Mouse (Mus musculus): ENCODE results near the gene Afmid. TPM values are rescaled to one million over a fixed set of nuclear protein-coding genes. Genes with fewer than 3 reads are reported as not detected.

Afmid gene
- 10 to 100 TPM; 15.5 to 23.1 TPM for total RNA-seq (2023)

DNA sequence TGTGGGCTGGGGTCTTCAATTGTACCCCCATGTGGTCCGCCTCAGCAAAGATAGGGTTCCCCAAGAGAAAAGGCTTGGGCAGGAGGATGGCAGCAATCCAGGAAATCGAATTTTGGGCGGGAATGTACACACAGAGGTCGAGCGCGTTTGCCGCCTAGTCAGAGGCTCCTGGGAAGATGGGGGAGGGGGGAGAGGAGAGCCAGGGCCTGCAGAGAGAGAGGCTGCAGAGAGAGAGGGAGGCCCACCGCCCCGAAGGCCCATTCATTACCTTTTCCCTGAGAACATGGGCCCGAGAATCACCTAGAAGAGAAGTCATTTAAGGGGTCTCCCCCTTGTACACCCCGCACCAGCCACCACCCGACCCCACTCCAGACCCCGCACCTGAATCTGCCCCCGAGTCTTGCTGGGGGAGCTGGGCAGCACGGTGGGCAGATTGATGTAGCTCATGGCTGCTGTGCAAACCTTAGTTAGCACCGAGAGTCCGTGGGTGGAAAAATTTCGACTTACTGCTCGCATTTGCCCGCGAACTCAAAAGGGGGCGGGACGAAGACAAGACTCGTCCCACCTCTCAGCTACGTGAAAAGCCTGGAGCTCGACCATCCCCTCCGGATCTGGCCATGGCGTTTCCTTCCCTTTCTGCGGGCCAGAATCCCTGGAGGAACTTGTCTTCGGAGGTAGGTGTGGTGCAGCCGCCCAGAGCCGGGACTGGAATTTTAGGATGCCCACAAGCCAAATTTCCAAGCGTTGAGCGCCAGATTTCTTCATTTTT is at the start of gene Afmid, which contains the start of gene Tk1:
Gene Afmid, plus strand, starts transcription at position 592 of the 769 bp plus-strand sequence.
Gene Tk1, minus strand, starts transcription at position 760 of the 769 bp plus-strand sequence.

DNA sequence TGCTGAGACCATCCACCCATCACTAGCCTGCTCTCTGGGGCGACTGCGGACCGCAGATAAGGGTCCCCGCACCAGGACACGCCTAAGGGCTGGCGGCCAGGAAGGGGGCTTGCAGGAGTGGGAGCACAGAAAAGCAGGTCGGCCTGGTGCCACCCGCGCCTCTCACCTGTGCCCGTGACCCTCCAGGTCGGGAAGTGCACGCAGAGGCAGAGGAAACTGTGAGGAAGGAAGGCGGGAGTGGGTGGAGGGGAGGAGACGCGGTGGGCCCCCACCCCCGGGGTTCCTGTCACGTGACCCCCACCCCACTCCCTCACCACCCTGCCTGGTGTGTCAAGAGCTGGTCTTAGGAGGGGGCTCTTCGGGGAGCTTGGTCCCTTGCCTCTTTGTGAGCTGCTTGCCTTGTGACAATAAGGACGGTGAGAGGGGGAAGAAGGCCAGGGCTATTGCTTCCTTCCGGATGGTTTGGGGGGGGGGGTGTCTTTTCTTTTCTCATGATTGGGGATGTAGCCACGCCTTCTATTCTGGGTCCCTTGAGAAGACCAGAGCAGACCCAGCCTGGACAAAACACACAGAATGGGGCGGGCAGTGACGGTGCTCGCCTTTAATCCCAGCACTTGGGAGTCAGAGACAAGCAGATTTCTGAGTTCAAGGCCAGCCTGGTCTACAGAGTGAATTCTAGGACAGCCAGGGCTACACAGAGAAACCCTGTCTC is 43.6 kb upstream of the Afmid start, which contains the start of the genes Tmc8 and Tmc6:
Gene Tmc8, plus strand, starts transcription at position 84 of the 712 bp plus-strand sequence.
Gene Tmc6, minus strand, starts transcription at position 206 of the 712 bp plus-strand sequence.

DNA sequence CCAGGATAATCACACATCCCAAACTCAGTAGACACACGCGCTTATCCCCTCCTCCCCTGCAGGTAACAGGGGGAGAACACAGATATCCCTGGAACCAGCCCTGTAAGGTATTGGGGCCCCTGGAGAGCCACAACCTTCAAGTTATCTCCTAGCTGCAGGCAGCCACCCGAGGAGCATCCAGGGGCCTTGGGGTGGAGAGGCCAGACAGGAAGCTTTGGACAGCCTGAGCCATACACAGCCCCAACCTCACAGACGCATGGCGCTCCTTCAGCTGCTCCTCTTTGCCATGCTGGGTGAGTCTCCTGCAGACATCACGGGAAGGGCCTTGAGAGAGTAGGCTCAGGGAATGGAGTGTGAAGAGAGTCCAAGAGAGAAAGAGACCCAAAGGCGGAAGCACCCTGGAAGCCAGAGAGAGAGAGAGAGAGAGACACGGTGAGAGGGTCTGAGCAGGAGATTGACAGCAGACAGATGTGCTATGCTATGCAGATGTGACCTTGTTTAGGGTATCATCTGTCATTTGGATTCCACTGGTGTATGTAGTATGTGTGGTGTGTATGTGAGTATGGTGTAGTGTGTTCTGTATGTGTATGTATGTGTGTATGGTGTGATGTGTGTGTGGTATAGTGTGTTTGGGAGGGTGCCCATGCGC is 28.1 kb upstream of the Afmid start, which contains the start of gene 6030468B19Rik:
Gene 6030468B19Rik, plus strand, starts transcription at position 150 of the 649 bp plus-strand sequence.

GRCm38 (mm10) chr11:117809407-117810311 is 16.1 kb upstream of the Afmid start, which contains the start of the genes Gm20708 and Syngr2:
TSS of gene Gm20708 (plus strand) at chr11:117809668.
TSS of gene Syngr2 (plus strand) at chr11:117809668.

DNA sequence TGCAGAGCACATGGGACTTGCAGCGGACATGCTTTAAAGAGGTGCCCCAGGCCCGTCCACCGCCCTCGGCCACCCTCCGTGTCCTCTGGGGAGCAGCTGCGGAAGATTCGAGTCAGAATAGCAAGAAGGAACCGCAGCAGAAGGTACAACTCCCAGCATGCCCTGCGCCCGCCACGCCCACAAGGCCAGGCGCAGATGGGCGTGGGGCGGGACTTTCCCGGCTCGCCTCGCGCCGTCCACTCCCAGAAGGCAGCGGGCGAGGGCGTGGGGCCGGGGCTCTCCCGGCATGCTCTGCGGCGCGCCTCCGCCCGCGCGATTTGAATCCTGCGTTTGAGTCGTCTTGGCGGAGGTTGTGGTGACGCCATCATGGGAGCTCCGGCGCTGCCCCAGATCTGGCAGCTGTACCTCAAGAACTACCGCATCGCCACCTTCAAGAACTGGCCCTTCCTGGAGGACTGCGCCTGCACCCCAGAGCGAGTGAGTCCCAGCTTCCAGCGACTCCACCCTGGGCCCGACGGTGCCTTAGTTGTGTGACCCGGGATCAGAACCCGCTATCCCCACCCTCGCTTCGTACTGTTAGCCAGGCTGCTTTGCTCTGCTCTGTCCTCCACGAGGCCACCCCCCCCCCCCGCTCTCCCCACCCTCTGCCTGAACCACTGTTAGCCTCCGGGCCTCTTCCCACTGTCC is 23.4 kb downstream of the Afmid start, which contains the start of gene Birc5:
Gene Birc5, plus strand, starts transcription at position 267 of the 687 bp plus-strand sequence.

DNA sequence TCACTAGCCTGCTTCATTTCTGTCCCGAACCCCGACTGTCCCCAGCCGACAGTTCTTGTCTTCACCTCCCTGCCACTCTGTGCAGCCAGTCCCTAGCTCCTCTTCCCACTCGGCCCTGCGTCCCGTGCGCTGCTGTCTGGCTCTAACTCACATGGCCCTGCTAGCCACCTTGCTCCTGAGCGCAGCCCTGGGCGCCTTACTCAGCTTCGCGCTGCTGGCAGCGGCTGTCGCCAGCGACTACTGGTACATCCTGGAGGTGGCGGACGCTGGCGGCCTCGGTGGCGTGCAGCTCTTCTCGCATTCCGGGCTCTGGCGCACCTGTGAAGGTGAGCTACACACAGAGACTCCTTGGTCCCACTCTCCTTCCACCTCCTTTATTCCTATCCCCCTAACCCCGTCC is 34.9 kb downstream of the Afmid start, which contains the start of gene Tmem235:
Gene Tmem235, plus strand, starts transcription at position 152 of the 400 bp plus-strand sequence.

DNA sequence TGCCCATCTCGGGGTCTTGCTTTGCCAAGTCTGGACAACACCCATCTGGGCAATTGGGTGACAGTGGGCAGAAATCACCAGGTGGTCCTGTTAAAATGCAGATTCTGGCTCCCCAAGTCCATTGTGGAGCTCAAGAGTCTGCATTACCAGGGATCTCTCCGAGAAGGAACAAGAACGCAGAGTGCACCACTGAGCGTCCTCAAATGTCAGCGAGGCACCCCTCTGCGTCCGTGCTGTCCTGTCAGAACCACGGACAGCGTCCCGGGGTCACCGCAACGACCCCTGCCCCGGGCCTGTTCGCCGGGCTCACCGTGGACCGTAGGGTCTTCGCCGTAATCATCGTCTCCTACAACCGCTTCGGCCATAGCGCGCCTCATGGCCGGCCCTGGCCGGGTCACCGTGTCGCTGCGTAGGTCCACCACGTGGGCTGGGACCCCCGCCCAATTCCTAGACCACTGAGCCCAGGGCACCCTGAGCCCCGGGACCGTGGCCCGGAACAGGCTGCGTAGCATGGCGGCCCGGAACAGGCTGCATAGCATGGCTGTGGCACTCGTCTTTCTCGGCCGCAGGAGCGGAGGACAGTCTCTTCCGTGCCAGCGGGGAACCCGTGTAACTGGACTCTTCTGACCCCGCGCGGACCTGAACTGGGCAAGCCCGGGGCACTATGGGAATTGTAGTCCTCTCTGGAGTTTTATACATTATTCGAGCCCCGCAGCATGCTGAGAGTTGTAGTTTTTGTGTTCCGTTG is 47.3 kb downstream of the Afmid start, which contains the start of gene Tha1:
Gene Tha1, minus strand, starts transcription at position 621 of the 748 bp plus-strand sequence.

Other genes with a start within 250 kb of the Afmid start
- 100 to 1,000 TPM; 106 to 110 TPM for gene Tnrc6c, start 171.6 kb upstream of the Afmid start, total RNA-seq (2023)
- gene Tmc8, start 43.8 kb upstream of the Afmid start, total RNA-seq (2023), result 100 to 1,000 TPM in 1 of 2 experiments, 10 to 100 TPM in 1; 100.0 to 117 TPM
- gene Tmc6, start 43.7 kb upstream of the Afmid start, total RNA-seq (2023), result 100 to 1,000 TPM; 268 to 274 TPM
- not detected for gene 6030468B19Rik, start 28.3 kb upstream of the Afmid start, total RNA-seq (2023)
- gene Gm20708, start 16.3 kb upstream of the Afmid start, total RNA-seq (2023), result 10 to 100 TPM in 1 of 2 experiments, under 1 TPM in 1; 0.98 to 10.1 TPM
- 10 to 100 TPM; 48.9 to 50.1 TPM for gene Syngr2, start 16.3 kb upstream of the Afmid start, total RNA-seq (2023)
- 10 to 100 TPM in 1 of 2 experiments, 1 to 10 TPM in 1; 3.6 to 10.5 TPM for gene Tk1, start 168 bp downstream of the Afmid start, total RNA-seq (2023)
- 10 to 100 TPM in 1 of 2 experiments, 1 to 10 TPM in 1; 1.2 to 11.3 TPM for gene Birc5, start 23.3 kb downstream of the Afmid start, total RNA-seq (2023)
- gene Tmem235, start 34.8 kb downstream of the Afmid start, total RNA-seq (2023), result not detected
- 10 to 100 TPM; 10.8 TPM for gene Tha1, start 47.6 kb downstream of the Afmid start, total RNA-seq (2023)
- 10 to 100 TPM; 65.4 to 69.4 TPM for gene Socs3, start 144.1 kb downstream of the Afmid start, total RNA-seq (2023)
- 10 to 100 TPM; 56.0 to 58.6 TPM for gene Pgs1, start 160.4 kb downstream of the Afmid start, total RNA-seq (2023)

All from T-cell, adult 66 days (primary cell).